Mouse (Mus musculus): Measurements from ENCODE around the gene Rgsl1. TPM values are rescaled to one million over a fixed set of nuclear protein-coding genes. Genes with fewer than 3 reads are reported as not detected.

The Rgsl1 gene
- polyA plus RNA-seq, 1 experiment from 2014 or later, result not detected

DNA sequence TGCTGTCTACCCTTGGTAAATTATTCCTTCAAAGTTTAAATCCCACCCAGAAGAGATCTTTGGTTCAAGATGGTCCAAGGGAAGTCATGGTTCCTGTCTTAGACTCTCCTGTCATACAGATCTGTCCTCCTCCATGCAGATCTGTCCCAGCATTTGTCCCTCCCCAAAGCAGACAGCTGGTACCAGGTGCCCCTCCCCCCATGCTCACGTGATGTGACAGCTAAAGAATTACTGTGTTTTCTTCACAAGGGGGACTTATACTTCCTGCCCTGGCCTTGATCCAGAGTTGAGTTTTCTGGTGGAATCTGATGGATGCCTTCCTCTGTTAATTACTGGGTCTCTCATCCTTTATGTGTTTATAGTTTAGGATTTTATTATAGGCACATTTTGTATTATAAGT, 95.4 kb downstream of the Rgsl1 start:
- peak; percentile 11; the same call in 1 of the 2 replicates for ATAC-seq
- H3K9ac ChIP-seq, result no peak overlapping the region
- H3K27me3 ChIP-seq (replicated peaks), result no peaks in the 10 kb centered on the region
- H3K4me2 ChIP-seq (replicated peaks), result peak overlapping the region; percentile 64; the same call in 1 of the 2 replicates
- 6% methylated on average over 1 of the region's 1 CpGs for WGBS
- no peak overlapping the region for H3K4me3 ChIP-seq (replicated peaks)
- peaks cover 23% of the 10 kb centered on the region; the same call in 1 of the 2 replicates for H3K4me1 ChIP-seq (replicated peaks)
- H3K27ac ChIP-seq, result peak overlapping the region; percentile 5; the same call in 1 of the 2 replicates
- no peaks in the 10 kb centered on the region for H3K36me3 ChIP-seq
- no peaks in the 10 kb centered on the region for H3K9me3 ChIP-seq

DNA sequence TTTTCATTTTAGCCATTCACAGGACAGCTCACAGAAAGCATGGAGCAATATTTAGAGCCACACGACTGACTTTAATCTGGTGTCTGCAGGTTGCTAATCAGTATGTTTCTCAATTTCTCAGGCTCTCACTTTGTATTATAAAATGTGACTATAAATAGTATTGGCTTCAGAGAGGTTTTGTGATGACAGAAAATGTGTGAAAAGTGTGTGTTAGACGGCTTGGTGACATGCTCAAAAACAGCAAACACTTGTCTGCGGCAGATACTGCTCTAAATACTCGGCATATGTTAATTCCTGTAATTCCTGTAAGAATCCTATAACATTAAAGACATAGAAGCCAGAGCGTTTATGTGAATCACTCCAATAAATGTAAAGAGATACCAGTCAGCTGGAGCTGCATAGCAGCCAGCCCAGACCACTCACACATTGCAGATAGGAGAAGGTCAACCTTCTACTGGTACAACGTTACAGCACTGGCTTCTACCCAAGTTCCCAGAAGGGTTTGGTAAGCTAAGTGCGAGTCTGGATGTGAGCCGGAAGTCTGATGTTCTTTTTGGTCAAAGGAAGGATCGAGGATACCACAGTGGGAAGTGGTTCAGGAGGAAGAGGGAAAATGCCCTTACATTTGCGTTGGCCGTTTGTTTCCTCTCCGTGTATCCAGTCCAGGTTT, 95.9 kb downstream of the Rgsl1 start:
- H3K4me3 ChIP-seq (replicated peaks), result no peak overlapping the region
- H3K36me3 ChIP-seq, result no peaks in the 10 kb centered on the region
- 49% methylated on average over 12 of the region's 12 CpGs for WGBS
- ATAC-seq, result no peak
- peak overlapping the region; percentile 64; the same call in 1 of the 2 replicates for H3K4me2 ChIP-seq (replicated peaks)
- H3K9ac ChIP-seq, result no peak overlapping the region
- H3K27ac ChIP-seq, result peak overlapping the region; percentile 34; the same call in 1 of the 2 replicates
- H3K27me3 ChIP-seq (replicated peaks), result no peaks in the 10 kb centered on the region
- H3K4me1 ChIP-seq (replicated peaks), result peaks cover 23% of the 10 kb centered on the region; the same call in 1 of the 2 replicates
- H3K9me3 ChIP-seq, result no peaks in the 10 kb centered on the region

- H3K27ac ChIP-seq, result no peak overlapping the region
- ATAC-seq, result no peak
- H3K9me3 ChIP-seq, result no peaks in the 10 kb centered on the region
- WGBS, result 4% methylated on average over 12 of the region's 12 CpGs
- H3K4me1 ChIP-seq (replicated peaks), result peaks cover 15% of the 10 kb centered on the region; the same call in 1 of the 2 replicates
- H3K9ac ChIP-seq, result no peak overlapping the region
- no peak overlapping the region for H3K4me3 ChIP-seq (replicated peaks)
- H3K4me2 ChIP-seq (replicated peaks), result no peak overlapping the region
- no peaks in the 10 kb centered on the region for H3K36me3 ChIP-seq
- 0 out of 2 replicates have a peak, but pooled peaks cover 2% of the 10 kb centered on the region for H3K27me3 ChIP-seq (replicated peaks)
These were observed 97.2 kb downstream of the Rgsl1 start for GRCm38 (mm10) chr1:153746728-153747127.

DNA sequence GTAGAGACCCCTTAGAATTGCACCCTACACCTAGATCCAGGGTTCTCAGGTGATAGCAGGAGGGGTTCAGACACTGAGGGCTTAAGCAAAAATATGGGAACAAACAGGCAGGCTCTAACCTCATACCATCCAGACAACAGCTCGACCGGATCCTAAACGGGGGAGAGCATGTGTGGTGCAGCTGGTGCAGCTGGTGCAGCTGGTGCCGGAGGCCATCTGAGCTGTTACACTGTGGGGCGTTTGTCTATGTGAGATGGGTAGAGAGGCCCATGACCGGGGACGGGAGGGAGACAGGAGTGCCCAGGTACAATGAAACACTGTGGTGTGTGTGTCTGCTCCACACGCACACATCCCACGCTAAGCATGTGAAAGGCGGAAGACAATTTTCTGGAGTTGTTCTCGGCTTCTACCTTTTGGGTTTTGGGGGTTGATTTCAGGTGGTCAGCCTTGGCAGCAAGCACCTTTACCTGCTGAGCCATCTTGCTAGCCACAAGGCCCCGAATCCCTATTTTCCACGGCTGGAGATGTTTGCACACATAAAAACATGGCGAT, 97.7 kb downstream of the Rgsl1 start:
- H3K4me3 ChIP-seq (replicated peaks), result no peak overlapping the region
- H3K4me1 ChIP-seq (replicated peaks), result peaks cover 13% of the 10 kb centered on the region; the same call in 1 of the 2 replicates
- H3K27me3 ChIP-seq (replicated peaks), result 0 out of 2 replicates have a peak, but pooled peaks cover 3% of the 10 kb centered on the region
- H3K36me3 ChIP-seq, result no peaks in the 10 kb centered on the region
- ATAC-seq, result no peak
- no peak overlapping the region for H3K4me2 ChIP-seq (replicated peaks)
- no peak overlapping the region for H3K27ac ChIP-seq
- H3K9ac ChIP-seq, result no peak overlapping the region
- 74% methylated on average over 14 of the region's 14 CpGs for WGBS
- H3K9me3 ChIP-seq, result no peaks in the 10 kb centered on the region

GRCm38 (mm10) chr1:153742374-153743155, 101.4 kb downstream of the Rgsl1 start:
- Histone ChIP-seq H3K4me1 (replicated peaks) (peaks cover 4% of the 10 kb centered on the region; the same call in 1 of the 2 replicates), H3K9ac (no peak overlapping the region), H3K27ac (no peak overlapping the region), H3K9me3 (no peaks in the 10 kb centered on the region), H3K36me3 (no peaks in the 10 kb centered on the region), H3K4me3 (replicated peaks) (no peak overlapping the region), H3K27me3 (replicated peaks) (peaks cover 31% of the 10 kb centered on the region), H3K4me2 (replicated peaks) (no peak overlapping the region)
- ATAC-seq, result no peak
- WGBS, result 52% methylated on average over 11 of the region's 11 CpGs

DNA sequence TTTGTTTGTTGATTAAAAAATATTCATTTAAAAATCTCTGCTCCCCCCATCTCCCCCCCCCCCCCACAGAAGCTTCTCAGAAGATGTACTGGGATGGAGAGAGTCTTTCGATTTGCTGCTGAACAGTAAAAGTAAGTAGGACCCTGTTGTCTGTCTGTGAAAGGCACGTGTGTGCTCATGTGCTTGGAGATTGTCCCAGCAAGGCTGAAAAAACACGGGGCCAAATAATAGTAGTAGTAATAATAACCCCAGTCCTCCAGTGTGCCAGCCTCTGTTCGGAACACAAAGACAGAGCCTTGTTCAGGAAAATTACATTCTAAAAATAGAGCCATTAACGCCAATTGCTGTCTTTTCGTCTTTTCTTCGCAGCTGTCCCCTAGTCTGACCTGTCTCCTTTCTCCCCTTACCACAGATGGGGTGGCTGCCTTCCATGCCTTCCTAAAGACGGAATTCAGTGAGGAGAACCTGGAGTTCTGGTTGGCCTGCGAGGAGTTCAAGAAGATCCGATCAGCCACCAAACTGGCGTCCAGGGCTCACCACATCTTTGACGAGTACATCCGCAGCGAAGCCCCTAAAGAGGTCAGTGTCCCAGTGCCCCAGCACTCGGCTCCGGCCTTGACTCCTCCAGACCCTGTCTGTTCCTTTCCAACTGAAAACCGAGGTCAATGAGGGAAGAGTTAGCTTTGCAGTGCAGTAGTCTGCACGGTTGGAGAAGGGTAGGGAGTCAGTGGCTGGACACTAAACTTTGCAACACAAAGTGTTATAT, 102.2 kb downstream of the Rgsl1 start:
- ATAC-seq, result no peak
- H3K4me3 ChIP-seq (replicated peaks), result no peak overlapping the region
- peak overlapping the region; percentile 83 for H3K4me2 ChIP-seq (replicated peaks)
- peaks cover 39% of the 10 kb centered on the region for H3K27me3 ChIP-seq (replicated peaks)
- H3K9ac ChIP-seq, result no peak overlapping the region
- no peak overlapping the region for H3K27ac ChIP-seq
- no peaks in the 10 kb centered on the region for H3K36me3 ChIP-seq
- no peaks in the 10 kb centered on the region for H3K9me3 ChIP-seq
- peaks cover 4% of the 10 kb centered on the region; the same call in 1 of the 2 replicates for H3K4me1 ChIP-seq (replicated peaks)
- WGBS, result 69% methylated on average over 18 of the region's 18 CpGs

DNA sequence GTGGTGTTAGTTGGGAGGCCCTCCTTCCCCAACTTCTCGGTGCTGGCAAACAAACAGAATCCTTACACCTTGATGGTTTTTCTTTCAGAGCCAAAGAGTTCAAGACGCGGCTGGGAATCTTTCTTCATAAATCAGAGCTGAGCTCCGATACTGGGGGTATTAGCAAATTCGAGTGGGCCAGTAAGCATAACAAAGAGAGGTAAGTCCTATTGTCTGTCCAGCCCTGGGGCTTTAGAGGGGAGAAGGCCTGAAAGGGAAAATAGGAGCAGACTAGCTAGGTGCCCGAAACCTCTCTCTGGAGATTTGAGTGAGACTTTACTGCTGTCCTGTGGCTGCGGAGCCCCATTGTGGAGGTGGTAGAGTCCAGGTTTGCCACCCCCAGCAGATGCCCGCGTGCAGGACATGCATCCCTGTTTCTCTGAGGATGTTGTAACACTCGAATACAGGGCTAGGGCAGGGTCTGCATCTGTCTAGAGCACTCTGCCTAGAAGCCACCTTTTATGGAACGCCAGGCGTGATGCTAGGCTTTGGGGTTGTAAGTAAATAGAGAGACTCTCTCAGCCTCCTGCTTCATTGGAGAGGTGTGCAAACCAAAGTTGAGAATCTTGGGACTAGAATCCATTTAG, 103.1 kb downstream of the Rgsl1 start:
- Histone ChIP-seq H3K9me3 (no peaks in the 10 kb centered on the region), H3K4me1 (replicated peaks) (peaks cover 4% of the 10 kb centered on the region; the same call in 1 of the 2 replicates), H3K27ac (no peak overlapping the region), H3K27me3 (replicated peaks) (peaks cover 39% of the 10 kb centered on the region), H3K4me2 (replicated peaks) (peak overlapping the region; percentile 83), H3K4me3 (replicated peaks) (peak overlapping the region; percentile 37), H3K36me3 (no peaks in the 10 kb centered on the region), H3K9ac (peak overlapping the region; percentile 32)
- ATAC-seq, result no peak
- WGBS, result 36% methylated on average over 12 of the region's 12 CpGs

DNA sequence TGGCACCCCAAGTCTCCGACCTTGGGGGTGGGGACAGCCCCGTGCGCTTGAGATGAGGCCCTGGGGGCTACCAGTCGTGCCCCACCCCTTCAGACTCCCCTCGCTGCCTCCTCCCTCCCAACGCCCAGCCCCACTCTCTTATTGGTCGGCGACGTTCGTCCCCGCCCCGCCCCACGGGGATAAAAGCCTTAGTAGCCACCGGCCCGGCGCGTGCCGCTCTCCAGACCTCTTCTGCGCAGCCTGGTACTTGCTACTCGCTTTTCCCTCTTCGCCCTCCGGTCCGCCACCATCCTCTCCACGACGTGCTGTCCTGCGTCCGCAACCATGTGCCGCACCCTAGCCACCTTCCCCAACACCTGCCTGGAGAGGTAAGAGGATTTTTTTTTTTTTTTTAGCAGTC, 103.8 kb downstream of the Rgsl1 start, which contains the start of gene Rgs16:
Gene Rgs16 (plus strand): TSS at position 205 of the 400 bp plus-strand sequence.
- Histone ChIP-seq H3K27me3 (replicated peaks) (peaks cover 39% of the 10 kb centered on the region), H3K4me3 (replicated peaks) (peak within 1 kb of the TSS; percentile 37), H3K36me3 (no peaks in the 10 kb centered on the region), H3K9me3 (no peaks in the 10 kb centered on the region), H3K27ac (no peak within 1 kb of the TSS), H3K4me1 (replicated peaks) (peaks cover 4% of the 10 kb centered on the region; the same call in 1 of the 2 replicates), H3K9ac (peak within 1 kb of the TSS; percentile 32), H3K4me2 (replicated peaks) (peak within 1 kb of the TSS; percentile 83)
- WGBS, result under 1% methylated on average over 28 of the region's 28 CpGs
- peak; percentile 83 for ATAC-seq

GRCm38 (mm10) chr1:153739437-153740015, 104.4 kb downstream of the Rgsl1 start:
- 16% methylated on average over 13 of the region's 13 CpGs for WGBS
- H3K36me3 ChIP-seq, result no peaks in the 10 kb centered on the region
- 0 out of 2 replicates have a peak, but pooled peaks have one; percentile 29 for ATAC-seq
- peak overlapping the region; percentile 37 for H3K4me3 ChIP-seq (replicated peaks)
- H3K9me3 ChIP-seq, result no peaks in the 10 kb centered on the region
- peaks cover 4% of the 10 kb centered on the region; the same call in 1 of the 2 replicates for H3K4me1 ChIP-seq (replicated peaks)
- H3K27ac ChIP-seq, result no peak overlapping the region
- H3K27me3 ChIP-seq (replicated peaks), result peaks cover 39% of the 10 kb centered on the region
- H3K4me2 ChIP-seq (replicated peaks), result peak overlapping the region; percentile 83
- no peak overlapping the region for H3K9ac ChIP-seq

DNA sequence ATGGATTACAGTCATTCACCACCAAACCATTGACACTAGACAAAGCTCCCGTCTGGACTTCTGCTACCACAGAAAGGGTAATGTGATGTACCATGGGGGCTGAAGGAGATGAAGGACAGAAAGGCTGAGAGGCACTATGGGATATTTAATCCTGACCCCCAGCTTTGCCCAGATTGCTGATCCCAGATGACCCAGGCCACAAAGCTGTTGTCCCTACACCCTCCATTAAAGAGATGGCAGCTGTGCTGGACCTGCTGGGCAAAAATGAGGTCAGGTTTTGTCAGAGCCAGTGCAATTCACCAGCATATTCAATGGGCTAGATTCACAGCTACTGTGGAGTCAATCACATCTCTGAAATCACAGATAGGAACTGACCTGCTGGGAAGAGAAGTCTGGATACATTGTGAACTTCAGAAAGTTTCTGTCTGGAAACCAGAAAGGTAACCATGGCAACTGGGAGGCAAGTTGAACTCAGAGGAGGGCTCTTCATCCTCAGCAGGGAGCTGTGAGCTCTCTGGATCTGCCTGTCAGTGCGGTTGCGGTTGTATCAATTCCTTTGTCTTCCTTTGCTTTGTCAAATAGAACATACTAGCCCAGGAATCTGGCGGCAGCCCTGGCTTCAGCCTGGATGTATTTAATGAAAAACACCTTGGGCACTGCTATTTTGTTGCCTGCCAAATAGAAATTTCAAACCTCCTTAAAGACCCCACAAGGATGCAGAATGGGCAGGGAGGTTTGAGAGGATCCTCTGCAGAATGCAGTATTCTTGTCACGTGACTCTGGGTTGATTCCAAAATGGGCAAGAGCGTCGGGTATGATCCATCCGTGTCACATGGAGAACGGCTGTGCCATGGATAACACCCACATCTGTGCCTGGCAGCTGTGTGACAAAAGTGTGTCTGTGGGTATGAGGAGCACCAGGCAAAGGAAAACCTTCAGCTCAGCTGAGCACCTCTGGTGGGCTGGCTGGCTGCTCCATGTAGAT, 106.5 kb downstream of the Rgsl1 start:
- H3K27ac ChIP-seq, result no peak overlapping the region
- ATAC-seq, result no peak
- peaks cover 39% of the 10 kb centered on the region for H3K27me3 ChIP-seq (replicated peaks)
- no peak overlapping the region for H3K9ac ChIP-seq
- H3K4me2 ChIP-seq (replicated peaks), result no peak overlapping the region
- peaks cover 4% of the 10 kb centered on the region; the same call in 1 of the 2 replicates for H3K4me1 ChIP-seq (replicated peaks)
- no peaks in the 10 kb centered on the region for H3K36me3 ChIP-seq
- H3K4me3 ChIP-seq (replicated peaks), result no peak overlapping the region
- H3K9me3 ChIP-seq, result no peaks in the 10 kb centered on the region
- WGBS, result 66% methylated on average over 9 of the region's 9 CpGs

All from intestine, embryonic 15.5 days (tissue).